Mouse (Mus musculus): Measurements from ENCODE around the gene Fxyd6. TPM values are rescaled to one million over a fixed set of nuclear protein-coding genes. Genes with fewer than 3 reads are reported as not detected.

Fxyd6 gene
- total RNA-seq, 2 experiments from 2014 or later: 81.1 to 111 TPM

GRCm38 (mm10) chr9:45374988-45375502 is 5.1 kb downstream of the Fxyd6 start:
- no peak for DNase-seq (ENCODE audit: low spot score in 2 of 2)

GRCm38 (mm10) chr9:45376427-45376826 is 6.4 kb downstream of the Fxyd6 start:
- DNase-seq (ENCODE audit: low spot score in 2 of 2): no peak

GRCm38 (mm10) chr9:45376883-45377282 is 6.9 kb downstream of the Fxyd6 start:
- DNase-seq (ENCODE audit: low spot score in 2 of 2): no peak

GRCm38 (mm10) chr9:45380411-45381251 is 10.6 kb downstream of the Fxyd6 start:
- DNase-seq (ENCODE audit: low spot score in 2 of 2): no peak

- no peak for DNase-seq (ENCODE audit: low spot score in 2 of 2)
Measured at GRCm38 (mm10) chr9:45382336-45382735, 12.4 kb downstream of the Fxyd6 start.

GRCm38 (mm10) chr9:45382834-45383233 is 12.8 kb downstream of the Fxyd6 start:
- no peak for DNase-seq (ENCODE audit: low spot score in 2 of 2)

- no peak for DNase-seq (ENCODE audit: low spot score in 2 of 2)
Measured at GRCm38 (mm10) chr9:45383883-45384282, 13.9 kb downstream of the Fxyd6 start.

- no peak for DNase-seq (ENCODE audit: low spot score in 2 of 2)
Measured at GRCm38 (mm10) chr9:45386698-45387097, 16.7 kb downstream of the Fxyd6 start.

GRCm38 (mm10) chr9:45388385-45388994 is 18.5 kb downstream of the Fxyd6 start:
- DNase-seq (ENCODE audit: low spot score in 2 of 2): peak; percentile 75 to 94

GRCm38 (mm10) chr9:45389596-45389995 is 19.6 kb downstream of the Fxyd6 start:
- DNase-seq (ENCODE audit: low spot score in 2 of 2): no peak

GRCm38 (mm10) chr9:45391299-45391698 is 21.3 kb downstream of the Fxyd6 start:
- DNase-seq (ENCODE audit: low spot score in 2 of 2): no peak

- DNase-seq (ENCODE audit: low spot score in 2 of 2): no peak
Measured at GRCm38 (mm10) chr9:45395218-45395617, 25.2 kb downstream of the Fxyd6 start.

GRCm38 (mm10) chr9:45395796-45396195 is 25.8 kb downstream of the Fxyd6 start:
- no peak for DNase-seq (ENCODE audit: low spot score in 2 of 2)

GRCm38 (mm10) chr9:45398336-45398735 is 28.4 kb downstream of the Fxyd6 start:
- DNase-seq (ENCODE audit: low spot score in 2 of 2): no peak

- DNase-seq (ENCODE audit: low spot score in 2 of 2): no peak
Measured at GRCm38 (mm10) chr9:45399434-45399833, 29.4 kb downstream of the Fxyd6 start, which contains the start of gene Fxyd2. TSS of gene Fxyd2 (plus strand) at chr9:45399669.

- no peak for DNase-seq (ENCODE audit: low spot score in 2 of 2)
Measured at GRCm38 (mm10) chr9:45401851-45402250, 31.9 kb downstream of the Fxyd6 start.

- DNase-seq (ENCODE audit: low spot score in 2 of 2): no peak
Measured at GRCm38 (mm10) chr9:45402957-45403356, 33.0 kb downstream of the Fxyd6 start.

- no peak for DNase-seq (ENCODE audit: low spot score in 2 of 2)
Measured at GRCm38 (mm10) chr9:45405694-45406093, 35.7 kb downstream of the Fxyd6 start.

- no peak for DNase-seq (ENCODE audit: low spot score in 2 of 2)
Measured at GRCm38 (mm10) chr9:45406808-45407207, 36.8 kb downstream of the Fxyd6 start.

GRCm38 (mm10) chr9:45407706-45408675 is 38.0 kb downstream of the Fxyd6 start:
- DNase-seq (ENCODE audit: low spot score in 2 of 2): peak; percentile 69 to 83

- no peak for DNase-seq (ENCODE audit: low spot score in 2 of 2)
Measured at GRCm38 (mm10) chr9:45410193-45410592, 40.2 kb downstream of the Fxyd6 start.

All from layer of hippocampus, adult 18-20 months (tissue).